Mouse (Mus musculus): ENCODE data around the gene Crybg1. TPM values are rescaled to one million over a fixed set of nuclear protein-coding genes. Genes with fewer than 3 reads are reported as not detected.

Gene Crybg1
- polyA plus RNA-seq, 1 experiment, result 32.2 TPM

- TF ChIP-seq CTCF (IDR thresholded peaks at IDR 0.05; ENCODE audit: low read depth, low read length), result no peak
- no peak for TF ChIP-seq POLR2A (IDR thresholded peaks at IDR 0.05; ENCODE audit: borderline replicate concordance, low read depth, low read length)
- Histone ChIP-seq H3K27ac (ENCODE audit: insufficient read depth, low read depth, low read length) (no peak overlapping the region), H3K4me1 (ENCODE audit: control insufficient read depth, insufficient read depth, low read length) (no peaks in the 10 kb centered on the region), H3K4me3 (ENCODE audit: insufficient read depth, low read length) (no peak overlapping the region)
These were observed 38.2 kb downstream of the Crybg1 start for GRCm38 (mm10) chr10:44110460-44110859.

- TF ChIP-seq POLR2A (IDR thresholded peaks at IDR 0.05; ENCODE audit: borderline replicate concordance, low read depth, low read length) (no peak), CTCF (IDR thresholded peaks at IDR 0.05; ENCODE audit: low read depth, low read length) (no peak)
These were observed 53.9 kb downstream of the Crybg1 start for GRCm38 (mm10) chr10:44094794-44095193.

GRCm38 (mm10) chr10:44091757-44092156, 56.9 kb downstream of the Crybg1 start:
- H3K27ac ChIP-seq (ENCODE audit: insufficient read depth, low read depth, low read length), result no peak overlapping the region
- no peak overlapping the region for H3K4me3 ChIP-seq (ENCODE audit: insufficient read depth, low read length)
- no peaks in the 10 kb centered on the region for H3K4me1 ChIP-seq (ENCODE audit: control insufficient read depth, insufficient read depth, low read length)
- no peak for TF ChIP-seq POLR2A (IDR thresholded peaks at IDR 0.05; ENCODE audit: borderline replicate concordance, low read depth, low read length)
- no peak for TF ChIP-seq CTCF (IDR thresholded peaks at IDR 0.05; ENCODE audit: low read depth, low read length)

More at GRCm38 (mm10) chr10:44094794-44095193, 53.9 kb downstream of the Crybg1 start:
- H3K27ac ChIP-seq (ENCODE audit: insufficient read depth, low read depth, low read length), result no peak overlapping the region
- no peaks in the 10 kb centered on the region for H3K4me1 ChIP-seq (ENCODE audit: control insufficient read depth, insufficient read depth, low read length)
- H3K4me3 ChIP-seq (ENCODE audit: insufficient read depth, low read length), result no peak overlapping the region

GRCm38 (mm10) chr10:44080351-44080750, 68.3 kb downstream of the Crybg1 start:
- TF ChIP-seq POLR2A (IDR thresholded peaks at IDR 0.05; ENCODE audit: borderline replicate concordance, low read depth, low read length) (no peak), CTCF (IDR thresholded peaks at IDR 0.05; ENCODE audit: low read depth, low read length) (no peak)
- Histone ChIP-seq H3K4me3 (ENCODE audit: insufficient read depth, low read length) (no peak overlapping the region), H3K4me1 (ENCODE audit: control insufficient read depth, insufficient read depth, low read length) (no peaks in the 10 kb centered on the region), H3K27ac (ENCODE audit: insufficient read depth, low read depth, low read length) (no peak overlapping the region)

- Histone ChIP-seq H3K27ac (ENCODE audit: insufficient read depth, low read depth, low read length) (no peak overlapping the region), H3K4me1 (ENCODE audit: control insufficient read depth, insufficient read depth, low read length) (no peaks in the 10 kb centered on the region), H3K4me3 (ENCODE audit: insufficient read depth, low read length) (no peak overlapping the region)
- TF ChIP-seq POLR2A (IDR thresholded peaks at IDR 0.05; ENCODE audit: borderline replicate concordance, low read depth, low read length), result no peak
- TF ChIP-seq CTCF (IDR thresholded peaks at IDR 0.05; ENCODE audit: low read depth, low read length), result no peak
These were observed 69.7 kb downstream of the Crybg1 start for GRCm38 (mm10) chr10:44078799-44079521.

GRCm38 (mm10) chr10:44071095-44071494, 77.6 kb downstream of the Crybg1 start:
- no peak for TF ChIP-seq POLR2A (IDR thresholded peaks at IDR 0.05; ENCODE audit: borderline replicate concordance, low read depth, low read length)
- TF ChIP-seq CTCF (IDR thresholded peaks at IDR 0.05; ENCODE audit: low read depth, low read length), result peak; percentile 65
- peak overlapping the region; percentile 68 for H3K27ac ChIP-seq (ENCODE audit: insufficient read depth, low read depth, low read length)
- H3K4me3 ChIP-seq (ENCODE audit: insufficient read depth, low read length), result no peak overlapping the region
- H3K4me1 ChIP-seq (ENCODE audit: control insufficient read depth, insufficient read depth, low read length), result peaks cover 16% of the 10 kb centered on the region

GRCm38 (mm10) chr10:44069131-44069530, 79.5 kb downstream of the Crybg1 start:
- TF ChIP-seq CTCF (IDR thresholded peaks at IDR 0.05; ENCODE audit: low read depth, low read length) (no peak), POLR2A (IDR thresholded peaks at IDR 0.05; ENCODE audit: borderline replicate concordance, low read depth, low read length) (no peak)
- Histone ChIP-seq H3K27ac (ENCODE audit: insufficient read depth, low read depth, low read length) (peak overlapping the region; percentile 62), H3K4me1 (ENCODE audit: control insufficient read depth, insufficient read depth, low read length) (peaks cover 16% of the 10 kb centered on the region), H3K4me3 (ENCODE audit: insufficient read depth, low read length) (no peak overlapping the region)

- H3K4me3 ChIP-seq (ENCODE audit: insufficient read depth, low read length), result no peak overlapping the region
- H3K4me1 ChIP-seq (ENCODE audit: control insufficient read depth, insufficient read depth, low read length), result peaks cover 15% of the 10 kb centered on the region
- TF ChIP-seq CTCF (IDR thresholded peaks at IDR 0.05; ENCODE audit: low read depth, low read length), result no peak
- TF ChIP-seq POLR2A (IDR thresholded peaks at IDR 0.05; ENCODE audit: borderline replicate concordance, low read depth, low read length), result no peak
- H3K27ac ChIP-seq (ENCODE audit: insufficient read depth, low read depth, low read length), result no peak overlapping the region
These were observed 82.7 kb downstream of the Crybg1 start for GRCm38 (mm10) chr10:44065848-44066360.

GRCm38 (mm10) chr10:44062981-44063380, 85.7 kb downstream of the Crybg1 start:
- H3K4me1 ChIP-seq (ENCODE audit: control insufficient read depth, insufficient read depth, low read length), result no peaks in the 10 kb centered on the region
- H3K27ac ChIP-seq (ENCODE audit: insufficient read depth, low read depth, low read length), result no peak overlapping the region
- no peak overlapping the region for H3K4me3 ChIP-seq (ENCODE audit: insufficient read depth, low read length)
- TF ChIP-seq POLR2A (IDR thresholded peaks at IDR 0.05; ENCODE audit: borderline replicate concordance, low read depth, low read length), result no peak
- no peak for TF ChIP-seq CTCF (IDR thresholded peaks at IDR 0.05; ENCODE audit: low read depth, low read length)

GRCm38 (mm10) chr10:44050913-44051312, 97.7 kb downstream of the Crybg1 start:
- Histone ChIP-seq H3K4me3 (ENCODE audit: insufficient read depth, low read length) (no peak overlapping the region), H3K4me1 (ENCODE audit: control insufficient read depth, insufficient read depth, low read length) (no peaks in the 10 kb centered on the region), H3K27ac (ENCODE audit: insufficient read depth, low read depth, low read length) (no peak overlapping the region)
- TF ChIP-seq CTCF (IDR thresholded peaks at IDR 0.05; ENCODE audit: low read depth, low read length) (no peak), POLR2A (IDR thresholded peaks at IDR 0.05; ENCODE audit: borderline replicate concordance, low read depth, low read length) (no peak)
